Mouse (Mus musculus) erythroblast, embryonic 14.5 days (primary cell): Measurements from ENCODE around the gene Sept1.

Experiments
- GATA1 ChIP-seq: IDR thresholded peaks from 2 replicates; pipeline ENCODE4 v1.6.1; 2012; ENCODE audit warnings: low read length, inconsistent platforms, mixed read lengths
- TAL1 ChIP-seq: IDR thresholded peaks from 3 replicates; pipeline ENCODE4 v1.6.1; 2012; ENCODE audit warnings: low read length, inconsistent platforms, mixed read lengths

DNA sequence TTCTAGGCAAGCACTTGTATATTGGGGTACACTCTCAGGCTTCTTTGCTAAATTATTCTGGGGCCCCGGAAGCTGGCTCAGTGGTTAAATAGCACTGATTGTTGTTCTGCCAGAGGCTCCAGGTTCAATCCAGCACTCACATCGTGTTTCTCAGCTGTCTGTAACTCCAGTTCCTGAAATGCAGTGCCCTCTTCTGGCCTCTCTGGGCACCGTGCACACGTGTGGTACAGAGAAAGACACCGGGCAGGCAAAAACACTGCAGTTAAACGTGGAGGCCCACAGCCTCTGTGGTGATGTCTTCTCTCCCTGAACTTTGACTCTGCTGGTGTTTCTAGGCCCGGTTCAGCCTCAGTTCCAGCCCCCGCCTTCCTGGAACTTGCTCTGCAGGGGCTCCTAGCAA is 45.4 kb upstream of the Sept1 start:
- TF ChIP-seq TAL1 = no peak
- no peak for TF ChIP-seq GATA1
